Mouse (Mus musculus) gastrocnemius, postnatal 36 days (tissue): Measurements from ENCODE around the gene Lingo2. TPM values are rescaled to one million over a fixed set of nuclear protein-coding genes. Genes with fewer than 3 reads are reported as not detected.

ENCODE experiments used
- DNase-seq, 2 experiments: peaks; one replicate each; pipeline ENCODE4 v3.0.0; 2022
- intact Hi-C: fragments of 180-260 bp; cut with DNase I; formaldehyde crosslinking; loops from one replicate; pipeline ENCODE4 v1.15.1; 2025
- total RNA-seq, 2 experiments: library from RNA; stranded (reverse); gene quantifications; 2 replicates each; pipeline ENCODE4 v1.2.3; 2021

Lingo2 gene
- total RNA-seq, 2 experiments from 2014 or later, result not detected

GRCm38 (mm10) chr4:35885591-35886542 is 1065.7 kb downstream of the Lingo2 start:
- intact Hi-C loops, result no loop called here

GRCm38 (mm10) chr4:35884946-35885460 is 1066.5 kb downstream of the Lingo2 start:
- intact Hi-C loops, result no loop called here
- DNase-seq, result no peak

More at GRCm38 (mm10) chr4:35885591-35886542, 1065.7 kb downstream of the Lingo2 start:
- no peak for DNase-seq

DNA sequence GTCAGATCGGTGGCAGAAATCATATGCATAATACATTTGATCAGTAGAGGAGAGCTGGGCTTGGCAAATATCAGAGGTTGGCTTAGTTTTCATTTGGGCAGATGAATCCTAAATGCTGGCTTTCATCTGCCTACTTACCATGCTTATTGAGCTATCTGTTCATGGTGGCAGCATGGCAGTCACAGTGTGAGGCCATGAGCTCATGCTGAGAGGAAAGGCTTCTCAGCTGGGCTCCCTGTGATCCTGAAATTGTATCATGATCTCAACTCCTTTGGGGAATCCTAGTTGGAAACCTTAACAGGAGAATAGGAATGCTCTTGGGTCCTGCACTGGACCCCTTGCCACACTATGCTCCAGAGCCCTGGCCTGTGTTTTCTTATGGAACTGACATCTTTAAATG is 1105.0 kb downstream of the Lingo2 start:
- intact Hi-C loops, result no loop called here
- DNase-seq, result no peak

GRCm38 (mm10) chr4:35845140-35845539 is 1106.4 kb downstream of the Lingo2 start:
- intact Hi-C loops, result no loop called here
- no peak for DNase-seq

DNA sequence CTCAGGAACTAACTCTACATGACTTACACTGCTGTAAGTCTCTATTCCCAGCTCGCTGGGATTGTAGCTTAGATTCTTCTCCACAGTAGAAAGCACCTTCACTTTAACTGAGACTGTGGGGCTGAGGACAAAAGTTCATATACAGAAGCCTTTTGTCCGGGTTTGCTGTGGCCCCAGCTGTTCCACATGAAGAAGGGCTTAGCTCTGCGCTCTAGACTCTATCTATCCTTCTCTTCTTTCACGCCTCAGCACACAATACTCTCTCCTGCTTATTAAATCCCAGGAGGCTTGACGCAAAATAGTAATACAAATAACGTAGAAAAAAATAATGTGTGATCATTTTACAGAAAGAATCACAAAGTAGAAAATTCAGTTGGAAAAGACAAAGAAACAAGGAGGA is 1107.0 kb downstream of the Lingo2 start:
- intact Hi-C loops, result no loop called here
- DNase-seq, result no peak

DNA sequence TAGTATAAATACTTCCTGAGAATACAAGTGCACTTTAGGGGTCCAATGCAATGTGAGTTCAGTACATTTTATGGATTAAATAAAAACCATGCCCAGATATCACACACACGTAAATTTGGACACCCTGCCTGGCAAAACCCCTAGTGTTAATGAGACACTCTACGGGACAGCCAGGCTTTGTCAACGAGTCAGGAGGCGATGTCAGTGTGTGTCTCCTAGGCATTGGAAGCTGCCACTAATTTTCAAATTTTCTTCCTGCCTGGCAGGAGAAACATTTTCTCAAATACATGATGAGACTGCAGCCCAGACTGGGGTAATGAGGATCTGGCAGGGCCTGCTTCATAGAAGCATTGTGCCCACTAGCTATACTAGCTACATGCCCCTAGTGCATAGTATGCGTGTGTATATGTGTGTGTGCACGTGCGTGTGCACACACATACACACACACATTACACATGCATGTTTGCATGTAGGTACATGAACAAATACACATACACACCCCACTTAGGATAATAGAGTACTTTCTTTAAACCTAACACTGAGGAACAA is 1128.2 kb downstream of the Lingo2 start:
- intact Hi-C loops, result no loop called here
- no peak for DNase-seq

DNA sequence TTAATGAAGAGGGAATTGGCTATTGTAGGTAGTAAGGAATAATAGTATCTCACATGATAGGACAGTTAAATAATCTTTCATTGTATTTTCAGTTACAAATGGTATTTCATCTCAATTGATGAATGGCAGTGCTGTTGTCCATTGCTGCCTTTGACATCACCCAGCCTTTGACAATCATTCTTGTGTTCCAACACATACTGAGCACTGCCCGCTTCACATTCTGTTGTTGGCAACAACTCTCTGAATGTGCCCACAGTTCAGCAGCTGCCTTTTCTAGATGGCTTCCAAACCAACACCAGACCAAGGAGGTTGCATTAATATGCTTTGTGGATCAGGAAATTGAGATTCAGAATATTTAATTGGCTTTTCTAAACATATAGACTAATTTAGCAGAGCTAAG is 1130.8 kb downstream of the Lingo2 start:
- intact Hi-C loops, result no loop called here
- no peak for DNase-seq

DNA sequence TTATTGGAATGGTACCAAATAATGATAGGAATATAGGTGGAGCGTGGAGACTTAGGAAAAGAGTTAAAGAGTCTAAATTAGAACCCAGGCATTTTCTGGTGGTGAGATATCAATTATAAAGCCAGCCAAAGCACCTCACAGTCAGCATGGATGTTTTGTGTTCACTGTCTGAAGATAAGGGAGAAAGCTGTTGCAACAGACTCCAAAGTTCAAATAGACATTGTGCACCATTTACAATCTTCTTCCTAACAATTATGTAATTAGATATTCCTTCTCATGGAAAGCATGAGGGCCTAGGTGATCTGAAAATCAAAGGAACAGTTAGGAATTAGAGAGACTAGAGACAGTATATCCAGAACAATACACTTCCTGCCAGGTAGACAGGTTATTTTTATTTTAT is 1136.8 kb downstream of the Lingo2 start:
- no peak for DNase-seq
- intact Hi-C loops, result no loop called here

- intact Hi-C loops, result no loop called here
- DNase-seq, result no peak
Observed at GRCm38 (mm10) chr4:35807497-35808210, 1143.9 kb downstream of the Lingo2 start.

GRCm38 (mm10) chr4:35806881-35807464 is 1144.6 kb downstream of the Lingo2 start:
- no peak for DNase-seq
- intact Hi-C loops, result no loop called here

- DNase-seq, result no peak
- intact Hi-C loops, result no loop called here
Observed at GRCm38 (mm10) chr4:35784255-35784921, 1167.2 kb downstream of the Lingo2 start.

- intact Hi-C loops, result no loop called here
- no peak for DNase-seq
Observed at GRCm38 (mm10) chr4:35770810-35771209, 1180.7 kb downstream of the Lingo2 start.

GRCm38 (mm10) chr4:35766905-35767304 is 1184.6 kb downstream of the Lingo2 start:
- intact Hi-C loops, result no loop called here
- no peak for DNase-seq

- intact Hi-C loops, result no loop called here
- DNase-seq, result no peak
Observed at GRCm38 (mm10) chr4:35761181-35761580, 1190.4 kb downstream of the Lingo2 start.

DNA sequence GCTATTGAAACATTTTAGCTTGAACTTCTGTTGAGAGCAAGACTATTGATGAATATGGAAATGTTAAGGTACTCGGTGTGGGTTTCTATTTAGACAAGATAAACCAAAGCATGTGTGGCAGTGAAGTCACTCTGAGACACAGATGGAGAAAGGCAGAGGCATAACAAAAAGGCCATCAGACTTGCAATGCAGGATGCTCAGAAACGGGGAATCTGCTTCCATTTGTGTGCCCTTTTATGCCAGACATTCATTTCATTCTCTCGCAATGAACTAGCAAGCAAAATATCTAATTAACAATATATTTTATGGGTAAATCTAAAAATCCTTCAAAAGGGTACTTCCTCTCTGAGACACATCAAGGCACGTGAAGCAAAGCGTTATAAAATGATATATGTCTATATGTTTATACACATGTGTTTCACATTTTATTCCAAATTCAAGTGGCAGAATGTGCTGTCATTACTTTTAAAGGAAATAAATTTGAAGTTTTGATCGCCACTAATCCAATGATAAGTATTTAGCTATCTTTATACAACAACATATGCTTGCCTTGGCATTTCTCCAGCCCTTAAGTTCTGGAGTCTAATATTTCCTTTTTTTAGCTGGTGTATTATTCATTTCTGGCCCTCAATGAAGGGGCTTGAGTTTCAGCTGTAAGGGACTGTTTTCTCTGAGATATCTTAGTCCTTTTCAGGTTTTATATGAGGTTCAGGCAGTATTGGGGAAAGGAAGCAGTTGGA is 1199.3 kb downstream of the Lingo2 start:
- intact Hi-C loops, result no loop called here
- DNase-seq, result no peak

- intact Hi-C loops, result no loop called here
- no peak for DNase-seq
Observed at GRCm38 (mm10) chr4:35746693-35747092, 1204.9 kb downstream of the Lingo2 start.

GRCm38 (mm10) chr4:35724774-35725173 is 1226.8 kb downstream of the Lingo2 start:
- no peak for DNase-seq
- intact Hi-C loops, result no loop called here

- no peak for DNase-seq
- intact Hi-C loops, result no loop called here
Observed at GRCm38 (mm10) chr4:35704126-35704525, 1247.4 kb downstream of the Lingo2 start.

GRCm38 (mm10) chr4:35702661-35703060 is 1248.9 kb downstream of the Lingo2 start:
- intact Hi-C loops, result no loop called here
- no peak for DNase-seq

DNA sequence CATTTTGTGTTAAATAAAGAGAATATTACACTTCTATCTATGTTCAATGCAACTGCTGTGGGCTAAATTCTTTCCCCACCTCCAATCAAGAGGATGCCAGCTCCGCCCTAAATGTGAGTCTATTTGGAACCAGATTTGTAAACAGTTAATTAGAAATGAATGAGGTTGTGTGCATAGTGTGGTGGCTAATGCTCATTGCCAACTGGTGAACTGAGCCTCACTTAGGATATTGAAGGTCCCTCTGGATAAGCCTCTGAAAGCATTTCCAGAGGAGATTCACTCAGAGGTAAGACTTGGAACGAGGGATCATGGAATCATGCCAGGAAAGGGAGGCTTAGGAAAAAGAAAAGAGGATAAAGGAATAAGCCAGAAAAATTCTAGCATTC is 1256.4 kb downstream of the Lingo2 start:
- intact Hi-C loops, result no loop called here
- DNase-seq, result no peak
